Mouse (Mus musculus) limb, embryonic 11.5 days (tissue): ENCODE data around the gene Ankmy1. TPM values are rescaled to one million over a fixed set of nuclear protein-coding genes. Genes with fewer than 3 reads are reported as not detected.

Source experiments
- ATAC-seq: fragments of 200-750 bp; cut with Nextera tagmentation; 2 replicates; pipeline ENCODE4 v1.8.0; 2017; ENCODE audit warnings: low read depth; ENCODE audit not compliant: insufficient number of reproducible peaks, low FRiP score, low TSS enrichment
- DNase-seq: peaks from one replicate; pipeline ENCODE4 v3.0.0-alpha.2; 2015; ENCODE audit warnings: low spot score
- H3K27ac ChIP-seq: fragments of 300-500 bp; sonication (generic); replicated peaks from 2 replicates; pipeline ENCODE4 v1.5.1; 2014; ENCODE audit warnings: low read depth, mild to moderate bottlenecking, low read length
- H3K27me3 ChIP-seq: fragments of 300-500 bp; sonication (generic); 2 replicates; pipeline ENCODE4 v1.6.1; 2014; ENCODE audit warnings: mild to moderate bottlenecking, low read length, mixed read lengths; ENCODE audit not compliant: control insufficient read depth, insufficient read depth
- H3K36me3 ChIP-seq: fragments of 300-500 bp; sonication (generic); 2 replicates; pipeline ENCODE4 v1.6.1; 2014; ENCODE audit warnings: mild to moderate bottlenecking, low read length, moderate library complexity, mixed read lengths; ENCODE audit not compliant: control insufficient read depth, insufficient read depth
- H3K4me1 ChIP-seq: fragments of 300-500 bp; sonication (generic); 2 replicates; pipeline ENCODE4 v1.6.1; 2014; ENCODE audit warnings: low read length, mixed read lengths; ENCODE audit not compliant: control insufficient read depth, insufficient read depth
- H3K4me2 ChIP-seq: fragments of 300-500 bp; sonication (generic); 2 replicates; pipeline ENCODE4 v1.6.1; 2014; ENCODE audit warnings: low read depth, mild to moderate bottlenecking, moderate library complexity; ENCODE audit not compliant: severe bottlenecking
- H3K4me3 ChIP-seq: fragments of 300-500 bp; sonication (generic); 2 replicates; pipeline ENCODE4 v1.5.1; 2014; ENCODE audit warnings: low read depth, low read length
- H3K9ac ChIP-seq: fragments of 300-500 bp; sonication (generic); 2 replicates; pipeline ENCODE4 v1.6.1; 2014; ENCODE audit warnings: mild to moderate bottlenecking, low read length
- H3K9me3 ChIP-seq: fragments of 300-500 bp; sonication (generic); 2 replicates; pipeline ENCODE4 v1.6.1; 2016; ENCODE audit warnings: low read length; ENCODE audit not compliant: control insufficient read depth
- WGBS: fragments of 180-500 bp; shearing (Covaris S2); extraction: QIAGEN DNeasy Blood & Tissue Kit; methylation state at CpG from one replicate; pipeline ENCODE4 v1.1.7; 2014; 5-methylcytosine and 5-hydroxymethylcytosine counted together
- polyA plus RNA-seq: library from polyadenylated mRNA; unstranded; fragments of >200 nt; fragmentation: Nextera tagmentation; extraction: Ambion mirVana; gene quantifications from 2 replicates; pipeline ENCODE4 v1.2.1, GENCODE M21; 2014

Gene Ankmy1
- polyA plus RNA-seq, 1 experiment from 2014 or later: 0.47 TPM

- Histone ChIP-seq H3K4me3 (peak within 1 kb of the TSS; percentile 72), H3K9me3 (no peaks in the 10 kb centered on the region), H3K27ac (peak within 1 kb of the TSS; percentile 79), H3K36me3 (peaks cover 3% of the 10 kb centered on the region; the same call in 1 of the 2 replicates), H3K4me2 (peak within 1 kb of the TSS; percentile 93), H3K9ac (peak within 1 kb of the TSS; percentile 90), H3K4me1 (peaks cover 18% of the 10 kb centered on the region), H3K27me3 (no peaks in the 10 kb centered on the region)
- DNase-seq (peak; percentile 79), ATAC-seq (peak; percentile 37)
- WGBS: 1% methylated on average over 39 of the region's 57 CpGs
Measured at GRCm38 (mm10) chr1:92910239-92910885, 7.7 kb upstream of the Ankmy1 start, which contains the start of gene Rnpepl1. TSS of gene Rnpepl1 (plus strand) at chr1:92910783.

- H3K4me3 ChIP-seq: no peak overlapping the region
- H3K4me1 ChIP-seq: peaks cover 18% of the 10 kb centered on the region
- no peaks in the 10 kb centered on the region for H3K9me3 ChIP-seq
- no peak overlapping the region for H3K4me2 ChIP-seq
- DNase-seq (peak; percentile 38), ATAC-seq (no peak)
- no peak overlapping the region for H3K27ac ChIP-seq
- H3K36me3 ChIP-seq: no peaks in the 10 kb centered on the region; the same call in 1 of the 2 replicates
- WGBS: 72% methylated on average over 4 of the region's 4 CpGs
- H3K27me3 ChIP-seq: no peaks in the 10 kb centered on the region
- H3K9ac ChIP-seq: no peak overlapping the region
Measured at GRCm38 (mm10) chr1:92909068-92909467, 6.4 kb upstream of the Ankmy1 start.

GRCm38 (mm10) chr1:92908664-92909063 lies 6.0 kb upstream of the Ankmy1 start:
- Histone ChIP-seq H3K4me3 (no peak overlapping the region), H3K4me2 (no peak overlapping the region), H3K27ac (no peak overlapping the region), H3K4me1 (peaks cover 18% of the 10 kb centered on the region), H3K27me3 (no peaks in the 10 kb centered on the region), H3K9me3 (no peaks in the 10 kb centered on the region), H3K36me3 (no peaks in the 10 kb centered on the region; the same call in 1 of the 2 replicates), H3K9ac (no peak overlapping the region)
- ATAC-seq: no peak
- no peak for DNase-seq
- WGBS: 89% methylated on average over 3 of the region's 3 CpGs

GRCm38 (mm10) chr1:92907632-92908360 lies 5.1 kb upstream of the Ankmy1 start:
- Histone ChIP-seq H3K27me3 (no peaks in the 10 kb centered on the region), H3K9ac (peak overlapping the region; percentile 56), H3K4me3 (peak overlapping the region; percentile 66), H3K9me3 (no peaks in the 10 kb centered on the region), H3K4me1 (peaks cover 18% of the 10 kb centered on the region), H3K36me3 (no peaks in the 10 kb centered on the region), H3K27ac (no peak overlapping the region), H3K4me2 (peak overlapping the region; percentile 47)
- 48% methylated on average over 20 of the region's 20 CpGs for WGBS
- DNase-seq: no peak
- no peak for ATAC-seq

GRCm38 (mm10) chr1:92906779-92907631 lies 4.3 kb upstream of the Ankmy1 start, which contains the start of gene Dusp28:
TSS of gene Dusp28 (plus strand) at chr1:92906981.
- peak; percentile 90 for DNase-seq
- H3K9me3 ChIP-seq: no peaks in the 10 kb centered on the region
- no peaks in the 10 kb centered on the region for H3K27me3 ChIP-seq
- peak within 1 kb of the TSS; percentile 58 for H3K27ac ChIP-seq
- no peaks in the 10 kb centered on the region for H3K36me3 ChIP-seq
- WGBS: under 1% methylated on average over 79 of the region's 81 CpGs
- peak within 1 kb of the TSS; percentile 66 for H3K4me3 ChIP-seq
- peak within 1 kb of the TSS; percentile 56 for H3K9ac ChIP-seq
- peak; percentile 86 for ATAC-seq
- H3K4me2 ChIP-seq: peak within 1 kb of the TSS; percentile 47
- peaks cover 14% of the 10 kb centered on the region for H3K4me1 ChIP-seq

- ATAC-seq (no peak), DNase-seq (no peak)
- Histone ChIP-seq H3K9ac (no peak overlapping the region), H3K9me3 (no peaks in the 10 kb centered on the region), H3K36me3 (no peaks in the 10 kb centered on the region), H3K4me1 (peaks cover 6% of the 10 kb centered on the region; the same call in 1 of the 2 replicates), H3K4me3 (no peak overlapping the region), H3K4me2 (no peak overlapping the region), H3K27ac (no peak overlapping the region), H3K27me3 (no peaks in the 10 kb centered on the region)
- 88% methylated on average over 2 of the region's 2 CpGs for WGBS
Measured at GRCm38 (mm10) chr1:92905703-92906310, 3.1 kb upstream of the Ankmy1 start.

GRCm38 (mm10) chr1:92903627-92904026 lies 921 bp upstream of the Ankmy1 start:
- no peaks in the 10 kb centered on the region for H3K27me3 ChIP-seq
- H3K4me2 ChIP-seq: no peak overlapping the region
- no peak for ATAC-seq
- H3K27ac ChIP-seq: no peak overlapping the region
- H3K4me3 ChIP-seq: no peak overlapping the region
- no peak overlapping the region for H3K9ac ChIP-seq
- DNase-seq: no peak
- WGBS: 78% methylated on average over 4 of the region's 4 CpGs
- H3K9me3 ChIP-seq: no peaks in the 10 kb centered on the region
- H3K36me3 ChIP-seq: no peaks in the 10 kb centered on the region
- no peaks in the 10 kb centered on the region for H3K4me1 ChIP-seq

- Histone ChIP-seq H3K27me3 (no peaks in the 10 kb centered on the region), H3K4me2 (no peak overlapping the region), H3K27ac (no peak overlapping the region), H3K36me3 (no peaks in the 10 kb centered on the region), H3K9ac (no peak overlapping the region), H3K9me3 (no peaks in the 10 kb centered on the region), H3K4me3 (no peak overlapping the region), H3K4me1 (no peaks in the 10 kb centered on the region)
- peak; percentile 70; the same call in 1 of the 2 replicates for ATAC-seq
- peak; percentile 84 for DNase-seq
- WGBS: 13% methylated on average over 3 of the region's 3 CpGs
Measured at GRCm38 (mm10) chr1:92895089-92895488, 7.6 kb downstream of the Ankmy1 start.
